Mouse (Mus musculus): Measurements from ENCODE around the gene Ddc. TPM values are rescaled to one million over a fixed set of nuclear protein-coding genes. Genes with fewer than 3 reads are reported as not detected.

Ddc gene
- polyA plus RNA-seq, 1 experiment, result not detected

DNA sequence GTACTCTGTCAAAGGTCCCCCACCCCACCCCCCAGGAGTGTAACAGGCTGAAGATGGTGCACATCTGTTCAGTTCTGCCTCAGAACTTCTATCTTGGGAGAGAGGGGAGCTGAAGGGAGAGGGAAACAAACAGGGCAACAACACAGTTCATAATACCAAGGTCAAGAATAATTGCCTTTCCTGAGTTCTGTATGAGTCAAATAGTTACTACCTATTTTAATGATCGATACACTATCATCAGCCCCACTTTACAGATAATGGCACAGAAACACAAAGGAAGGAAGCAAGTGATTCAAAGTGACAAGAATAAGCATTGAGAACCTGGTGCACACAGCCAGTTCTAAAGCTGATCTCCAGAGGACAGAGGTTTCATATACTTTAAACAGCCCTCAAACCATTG lies 40.6 kb upstream of the Ddc start:
- Histone ChIP-seq H3K27ac (ENCODE audit: insufficient read depth, low read depth, low read length) (no peak overlapping the region), H3K4me1 (ENCODE audit: control insufficient read depth, insufficient read depth, low read length) (no peaks in the 10 kb centered on the region), H3K4me3 (ENCODE audit: insufficient read depth, low read depth, low read length) (no peak overlapping the region)
- 97% methylated on average over 1 of the region's 1 CpGs for WGBS
- TF ChIP-seq POLR2A (IDR thresholded peaks at IDR 0.05; ENCODE audit: insufficient read depth, low read depth, low read length) (no peak), CTCF (IDR thresholded peaks at IDR 0.05; ENCODE audit: insufficient read depth, low read depth, low read length) (no peak)

DNA sequence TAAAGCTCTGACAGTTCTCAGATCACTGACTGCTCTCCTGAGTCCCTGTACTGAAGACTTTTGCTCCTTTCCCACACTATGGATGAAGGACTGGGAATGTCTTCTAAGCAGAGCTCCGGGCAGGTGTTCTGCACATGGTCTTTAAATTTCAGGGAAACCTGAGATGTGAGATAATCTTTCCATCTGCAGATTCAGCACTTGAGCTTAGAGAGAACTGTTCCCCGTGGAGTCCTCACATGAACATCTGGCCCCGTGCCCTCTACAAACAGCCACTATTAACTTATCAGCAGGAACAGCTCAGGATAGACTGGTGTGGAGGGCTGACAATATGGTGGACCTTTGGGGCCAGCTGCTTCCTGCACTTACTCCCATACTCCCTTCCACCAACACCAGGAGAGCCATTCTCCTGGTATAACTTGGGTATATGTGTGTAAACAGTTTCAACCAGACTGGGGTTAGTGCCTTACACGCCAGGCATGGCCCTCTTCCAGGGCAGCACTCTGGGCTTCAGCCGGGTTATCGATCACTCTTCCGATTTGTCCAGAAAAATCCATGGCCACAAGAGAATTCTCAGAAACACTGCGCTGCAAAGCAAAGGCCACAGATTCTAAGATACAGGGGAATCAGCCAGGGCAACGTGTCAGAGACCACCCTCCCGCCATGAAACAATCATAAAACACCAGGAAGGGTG lies 39.5 kb upstream of the Ddc start:
- Histone ChIP-seq H3K27ac (ENCODE audit: insufficient read depth, low read depth, low read length) (no peak overlapping the region), H3K4me1 (ENCODE audit: control insufficient read depth, insufficient read depth, low read length) (no peaks in the 10 kb centered on the region), H3K4me3 (ENCODE audit: insufficient read depth, low read depth, low read length) (no peak overlapping the region)
- WGBS, result 90% methylated on average over 10 of the region's 10 CpGs
- no peak for TF ChIP-seq POLR2A (IDR thresholded peaks at IDR 0.05; ENCODE audit: insufficient read depth, low read depth, low read length)
- no peak for TF ChIP-seq CTCF (IDR thresholded peaks at IDR 0.05; ENCODE audit: insufficient read depth, low read depth, low read length)

DNA sequence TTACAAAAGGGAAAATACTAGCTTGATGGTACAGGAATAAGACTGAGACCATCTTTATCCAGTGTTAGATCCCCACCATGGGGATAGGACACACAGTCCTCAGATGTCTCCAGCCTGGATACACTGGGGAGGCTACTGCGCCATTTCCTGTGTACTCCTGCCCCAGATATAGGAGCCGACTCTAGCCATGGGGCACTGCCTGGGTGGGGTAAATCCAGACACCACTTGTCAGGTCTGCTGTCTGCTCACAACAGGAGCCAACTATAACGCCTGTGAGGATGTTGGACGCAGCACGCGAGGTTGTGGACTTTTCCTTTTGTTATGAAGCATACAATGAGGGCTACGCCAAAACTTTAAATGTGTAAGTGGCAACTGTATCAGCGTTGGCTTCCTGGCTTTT lies 36.9 kb upstream of the Ddc start:
- no peak overlapping the region for H3K27ac ChIP-seq (ENCODE audit: insufficient read depth, low read depth, low read length)
- TF ChIP-seq CTCF (IDR thresholded peaks at IDR 0.05; ENCODE audit: insufficient read depth, low read depth, low read length) (no peak), POLR2A (IDR thresholded peaks at IDR 0.05; ENCODE audit: insufficient read depth, low read depth, low read length) (no peak)
- H3K4me1 ChIP-seq (ENCODE audit: control insufficient read depth, insufficient read depth, low read length), result no peaks in the 10 kb centered on the region
- no peak overlapping the region for H3K4me3 ChIP-seq (ENCODE audit: insufficient read depth, low read depth, low read length)
- 88% methylated on average over 8 of the region's 8 CpGs for WGBS

DNA sequence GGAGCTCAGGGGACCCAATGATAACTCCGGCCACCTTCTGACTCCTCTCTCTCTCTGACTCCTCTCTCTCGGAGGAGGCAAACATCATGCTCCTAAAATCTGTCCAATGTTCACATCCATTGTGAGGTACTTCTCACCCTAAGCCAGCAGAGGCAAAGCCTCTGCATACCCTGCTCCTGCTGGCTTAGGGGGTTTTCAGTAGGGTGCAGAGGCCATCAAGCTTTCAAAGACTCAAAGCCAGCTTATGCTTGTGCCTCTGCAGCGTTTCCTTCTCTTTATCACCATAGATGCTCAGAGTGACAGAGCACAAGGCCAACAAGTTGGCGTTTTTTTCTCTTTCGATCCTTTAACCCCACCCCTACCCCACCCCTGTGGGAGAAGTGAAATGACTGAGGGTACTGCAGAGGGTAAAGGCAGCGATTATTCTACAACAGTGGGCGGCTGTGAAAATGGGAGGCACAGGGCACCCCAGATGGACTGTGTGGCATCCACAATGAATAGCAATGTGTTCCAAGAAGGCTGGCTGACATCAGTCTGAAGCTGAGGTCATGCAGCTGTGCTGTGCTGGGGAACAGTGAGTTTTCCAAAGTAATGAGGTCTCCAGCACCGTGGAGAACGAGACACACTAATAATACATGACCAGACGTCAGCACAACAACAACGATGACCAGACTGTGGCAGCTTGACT lies 34.3 kb upstream of the Ddc start:
- H3K4me3 ChIP-seq (ENCODE audit: insufficient read depth, low read depth, low read length), result no peak overlapping the region
- no peak overlapping the region for H3K27ac ChIP-seq (ENCODE audit: insufficient read depth, low read depth, low read length)

DNA sequence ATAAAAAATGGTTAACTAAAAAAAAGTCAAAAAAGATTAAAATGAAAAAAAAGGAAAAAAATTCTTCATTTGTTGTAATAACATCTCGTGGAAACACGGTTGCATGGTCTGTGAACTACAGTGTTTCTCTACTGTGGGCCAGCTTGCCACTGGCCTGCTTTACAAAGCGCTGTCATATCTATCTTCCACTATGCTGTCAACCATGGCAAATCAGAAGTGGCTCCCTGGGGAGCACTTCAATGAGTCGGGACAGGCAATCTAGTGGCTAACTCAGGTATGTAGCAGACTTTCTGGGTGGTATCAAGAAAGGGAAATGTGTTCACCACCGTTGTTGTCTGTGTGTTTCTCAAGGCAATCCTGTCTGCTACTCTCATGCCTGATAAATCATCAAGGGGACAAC lies 33.7 kb upstream of the Ddc start:
- TF ChIP-seq CTCF (IDR thresholded peaks at IDR 0.05; ENCODE audit: insufficient read depth, low read depth, low read length), result no peak
- TF ChIP-seq POLR2A (IDR thresholded peaks at IDR 0.05; ENCODE audit: insufficient read depth, low read depth, low read length), result no peak
- Histone ChIP-seq H3K4me1 (ENCODE audit: control insufficient read depth, insufficient read depth, low read length) (no peaks in the 10 kb centered on the region), H3K4me3 (ENCODE audit: insufficient read depth, low read depth, low read length) (no peak overlapping the region), H3K27ac (ENCODE audit: insufficient read depth, low read depth, low read length) (no peak overlapping the region)
- whole genome bisulfite sequencing, result 81% methylated on average over 5 of the region's 5 CpGs

More for the DNA sequence above, 34.3 kb upstream of the Ddc start:
- H3K4me1 ChIP-seq (ENCODE audit: control insufficient read depth, insufficient read depth, low read length), result no peaks in the 10 kb centered on the region
- whole genome bisulfite sequencing, result 41% methylated on average over 11 of the region's 11 CpGs
- TF ChIP-seq POLR2A (IDR thresholded peaks at IDR 0.05; ENCODE audit: insufficient read depth, low read depth, low read length), result no peak

DNA sequence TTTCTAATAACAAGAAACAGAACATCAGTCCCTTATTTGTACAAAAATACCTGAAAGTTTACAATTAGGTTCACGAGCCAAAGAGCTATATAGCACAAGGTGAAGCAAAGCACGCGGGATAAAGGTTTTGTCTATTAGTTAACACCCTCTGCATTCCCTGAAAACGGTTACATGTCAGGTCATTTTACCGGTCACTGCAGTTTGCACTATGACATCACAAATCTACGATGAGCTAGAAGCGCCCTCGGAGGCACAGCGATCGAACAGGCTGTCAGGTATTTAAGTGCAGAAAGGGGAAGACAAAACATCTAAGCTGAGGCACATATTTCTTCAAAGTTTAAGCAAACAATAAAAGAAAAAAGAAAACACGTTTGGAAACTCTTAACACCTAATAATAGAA lies 32.6 kb upstream of the Ddc start:
- no peak for TF ChIP-seq POLR2A (IDR thresholded peaks at IDR 0.05; ENCODE audit: insufficient read depth, low read depth, low read length)
- TF ChIP-seq CTCF (IDR thresholded peaks at IDR 0.05; ENCODE audit: insufficient read depth, low read depth, low read length), result no peak
- WGBS, result 90% methylated on average over 11 of the region's 11 CpGs

DNA sequence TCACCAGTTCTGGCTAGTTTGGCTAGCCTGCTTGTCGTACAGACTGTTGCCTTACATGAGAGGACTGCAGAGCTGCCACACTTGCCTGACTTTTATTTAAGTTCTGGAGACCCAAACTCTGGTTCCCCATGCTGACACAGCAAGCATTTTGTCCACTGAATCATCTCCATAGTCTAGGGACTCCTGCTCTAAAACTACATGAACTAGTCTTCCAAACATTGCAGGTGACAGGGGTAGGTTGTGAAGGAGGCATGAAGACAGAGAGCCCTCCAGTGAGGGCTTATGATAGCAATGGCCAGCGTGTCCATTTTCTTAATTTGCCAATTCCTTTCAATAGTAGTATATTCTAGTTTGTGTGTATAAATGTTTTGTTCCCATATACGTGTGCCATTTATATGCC lies 31.1 kb upstream of the Ddc start:
- no peak overlapping the region for H3K4me3 ChIP-seq (ENCODE audit: insufficient read depth, low read depth, low read length)
- 94% methylated on average over 3 of the region's 3 CpGs for WGBS
- no peak for TF ChIP-seq CTCF (IDR thresholded peaks at IDR 0.05; ENCODE audit: insufficient read depth, low read depth, low read length)
- no peak for TF ChIP-seq POLR2A (IDR thresholded peaks at IDR 0.05; ENCODE audit: insufficient read depth, low read depth, low read length)
- no peaks in the 10 kb centered on the region for H3K4me1 ChIP-seq (ENCODE audit: control insufficient read depth, insufficient read depth, low read length)
- H3K27ac ChIP-seq (ENCODE audit: insufficient read depth, low read depth, low read length), result no peak overlapping the region

More for the DNA sequence above, 32.6 kb upstream of the Ddc start:
- no peak overlapping the region for H3K27ac ChIP-seq (ENCODE audit: insufficient read depth, low read depth, low read length)
- no peak overlapping the region for H3K4me3 ChIP-seq (ENCODE audit: insufficient read depth, low read depth, low read length)
- no peaks in the 10 kb centered on the region for H3K4me1 ChIP-seq (ENCODE audit: control insufficient read depth, insufficient read depth, low read length)

DNA sequence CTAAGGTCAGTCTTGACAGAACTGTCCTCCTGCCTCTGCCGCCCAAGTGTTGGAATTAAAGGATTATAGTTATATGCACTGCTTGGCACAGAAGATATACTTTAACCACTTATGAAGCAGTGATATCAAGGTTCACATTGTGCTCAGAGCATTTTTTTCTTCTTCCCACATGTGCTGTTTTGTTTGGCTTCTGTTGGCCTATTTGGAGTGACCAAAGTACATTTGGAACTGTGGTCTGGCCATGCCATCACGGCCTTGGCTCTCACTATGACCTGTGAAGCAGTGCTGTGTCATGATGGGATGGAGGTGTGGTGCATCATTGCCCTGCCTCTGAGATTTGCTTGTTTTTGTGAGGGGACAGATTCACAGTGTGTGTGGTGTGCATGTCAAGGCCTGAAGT lies 30.6 kb upstream of the Ddc start:
- 88% methylated on average over 2 of the region's 2 CpGs for WGBS
- Histone ChIP-seq H3K4me3 (ENCODE audit: insufficient read depth, low read depth, low read length) (no peak overlapping the region), H3K4me1 (ENCODE audit: control insufficient read depth, insufficient read depth, low read length) (no peaks in the 10 kb centered on the region), H3K27ac (ENCODE audit: insufficient read depth, low read depth, low read length) (no peak overlapping the region)
- TF ChIP-seq POLR2A (IDR thresholded peaks at IDR 0.05; ENCODE audit: insufficient read depth, low read depth, low read length) (no peak), CTCF (IDR thresholded peaks at IDR 0.05; ENCODE audit: insufficient read depth, low read depth, low read length) (no peak)

DNA sequence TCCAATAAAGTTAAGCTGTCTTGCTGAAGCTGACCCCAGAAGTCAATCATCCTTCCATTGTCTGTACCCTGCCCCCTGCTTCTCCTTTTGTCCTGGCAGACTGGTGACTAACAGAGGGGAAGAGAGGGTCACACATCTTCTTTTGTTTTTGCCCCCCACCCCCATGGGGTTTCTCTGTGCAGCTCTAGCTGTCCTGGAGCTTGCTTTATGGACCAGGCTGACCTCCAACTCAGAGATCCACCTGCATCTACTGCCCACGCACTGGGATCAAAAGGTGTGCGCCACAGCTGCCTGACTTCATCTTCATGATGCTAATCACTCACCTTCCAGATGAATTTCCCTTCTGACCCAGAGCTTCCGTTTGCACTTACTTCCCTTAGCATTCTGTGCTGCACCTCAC lies 26.0 kb upstream of the Ddc start:
- Histone ChIP-seq H3K4me1 (ENCODE audit: control insufficient read depth, insufficient read depth, low read length) (no peaks in the 10 kb centered on the region), H3K4me3 (ENCODE audit: insufficient read depth, low read depth, low read length) (no peak overlapping the region), H3K27ac (ENCODE audit: insufficient read depth, low read depth, low read length) (no peak overlapping the region)
- TF ChIP-seq CTCF (IDR thresholded peaks at IDR 0.05; ENCODE audit: insufficient read depth, low read depth, low read length), result no peak
- no peak for TF ChIP-seq POLR2A (IDR thresholded peaks at IDR 0.05; ENCODE audit: insufficient read depth, low read depth, low read length)
- WGBS, result 56% methylated on average over 3 of the region's 3 CpGs
